Mouse (Mus musculus): ENCODE data around the gene Gabpa. TPM values are rescaled to one million over a fixed set of nuclear protein-coding genes. Genes with fewer than 3 reads are reported as not detected.

Gene Gabpa
- total RNA-seq, 2 experiments from 2014 or later = 21.8 to 22.0 TPM

GRCm38 (mm10) chr16:84835823-84836743, 1.4 kb downstream of the Gabpa start:
- DNase-seq (ENCODE audit: extremely low spot score in 1 of 2, low spot score in 2 of 2) = peak; percentile 23 to 51
- intact Hi-C loops (cut with DNase I) = no loop called here

DNA sequence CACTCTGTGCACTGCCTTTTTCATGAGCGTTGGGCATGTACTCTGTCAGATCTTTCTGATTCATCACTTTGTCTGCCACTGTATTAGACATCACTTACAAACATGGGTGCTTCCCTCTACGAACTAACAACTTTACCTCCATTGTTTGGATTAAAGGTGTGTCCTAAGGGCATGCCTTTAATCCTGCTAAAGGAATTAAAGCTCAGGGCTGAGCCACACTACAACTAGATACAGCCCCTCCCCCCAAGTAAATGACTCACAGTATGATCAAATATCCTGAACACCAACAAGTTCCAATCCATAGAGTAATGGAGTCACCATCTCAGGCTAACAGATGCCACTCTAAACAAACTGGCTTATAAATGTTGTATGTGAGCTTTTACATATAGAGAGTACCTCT, 3.9 kb downstream of the Gabpa start:
- no peak for DNase-seq (ENCODE audit: extremely low spot score in 1 of 2, low spot score in 2 of 2)
- intact Hi-C loops (cut with DNase I) = no loop called here

- intact Hi-C loops (cut with DNase I) = no loop called here
- no peak for DNase-seq (ENCODE audit: extremely low spot score in 1 of 2, low spot score in 2 of 2)
Measured at GRCm38 (mm10) chr16:84853492-84853891, 18.8 kb downstream of the Gabpa start.

GRCm38 (mm10) chr16:84864656-84865055, 29.9 kb downstream of the Gabpa start:
- intact Hi-C loops (cut with DNase I) = no loop called here
- no peak for DNase-seq (ENCODE audit: extremely low spot score in 1 of 2, low spot score in 2 of 2)

GRCm38 (mm10) chr16:84873805-84874204, 39.1 kb downstream of the Gabpa start:
- intact Hi-C loops (cut with DNase I) = loop anchor here (5.0 kb wide), 1 partner anchor 803 kb away; no protein-coding TSS in a partner anchor
- no peak for DNase-seq (ENCODE audit: extremely low spot score in 1 of 2, low spot score in 2 of 2)

- intact Hi-C loops (cut with DNase I) = no loop called here
- DNase-seq (ENCODE audit: extremely low spot score in 1 of 2, low spot score in 2 of 2) = peak; percentile 16 to 36
Measured at GRCm38 (mm10) chr16:84875012-84875717, 40.4 kb downstream of the Gabpa start.

DNA sequence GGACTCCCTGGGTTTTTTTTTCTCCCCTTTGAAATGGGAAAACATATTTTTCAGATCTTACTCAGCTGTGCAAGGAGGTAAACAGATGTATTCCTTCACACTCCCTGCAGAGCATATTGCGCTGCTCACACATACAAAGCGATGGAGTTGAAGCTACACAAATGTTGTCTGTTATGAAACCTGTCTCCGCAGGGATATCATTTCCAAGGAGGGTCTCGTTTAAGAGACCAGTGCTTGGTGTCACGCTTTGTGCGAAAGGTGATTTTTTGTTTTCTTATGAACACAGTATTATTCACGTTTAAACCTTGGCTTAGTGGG, 41.0 kb downstream of the Gabpa start:
- peak in 1 of 2 experiments; percentile 8 for DNase-seq (ENCODE audit: extremely low spot score in 1 of 2, low spot score in 2 of 2)
- intact Hi-C loops (cut with DNase I) = no loop called here

DNA sequence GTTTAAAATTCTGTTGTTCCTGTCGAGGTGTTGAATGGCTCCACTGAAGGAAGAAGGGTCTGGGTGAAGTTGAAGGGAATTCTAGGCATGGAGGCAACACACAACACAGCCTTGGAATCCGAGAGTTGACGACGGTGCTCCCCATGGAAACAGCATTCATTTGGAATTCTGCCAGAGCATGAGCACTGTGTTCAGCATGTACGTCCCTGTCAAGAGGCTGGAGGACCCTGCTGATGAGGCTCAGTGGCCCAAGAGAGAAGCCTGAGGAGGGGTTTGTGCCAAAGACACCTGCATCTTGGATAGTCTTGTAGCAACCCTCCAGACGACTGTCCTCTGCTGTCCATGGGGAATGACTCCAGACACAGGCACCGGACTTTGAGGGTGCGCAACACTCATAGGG, 41.4 kb downstream of the Gabpa start:
- DNase-seq (ENCODE audit: extremely low spot score in 1 of 2, low spot score in 2 of 2) = peak; percentile 13 to 32

GRCm38 (mm10) chr16:84879146-84879545, 44.4 kb downstream of the Gabpa start:
- intact Hi-C loops (cut with DNase I) = no loop called here
- peak; percentile 53 to 63 for DNase-seq (ENCODE audit: extremely low spot score in 1 of 2, low spot score in 2 of 2)

More for the DNA sequence above, 41.4 kb downstream of the Gabpa start:
- intact Hi-C loops (cut with DNase I) = no loop called here

DNA sequence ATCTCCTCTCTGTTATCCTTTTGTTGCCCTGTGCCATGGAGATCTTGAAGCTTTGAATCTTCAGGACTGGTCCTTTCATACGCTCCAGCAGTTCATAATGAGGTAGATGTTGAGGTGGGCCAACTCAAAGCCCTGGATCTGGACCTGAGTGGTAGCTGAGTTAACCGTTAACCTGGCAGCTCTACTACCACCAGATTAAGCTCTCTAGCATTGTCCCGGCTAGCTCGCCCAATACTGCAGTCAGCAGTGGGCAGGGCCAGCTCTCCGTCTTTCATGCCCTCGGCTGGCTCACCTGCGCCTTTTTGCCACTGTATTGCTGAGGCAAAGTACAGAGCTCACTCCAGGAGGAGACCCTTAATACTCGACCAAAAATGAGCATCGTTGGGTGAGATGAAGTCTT, 46.4 kb downstream of the Gabpa start:
- intact Hi-C loops (cut with DNase I) = no loop called here
- DNase-seq (ENCODE audit: extremely low spot score in 1 of 2, low spot score in 2 of 2) = no peak

DNA sequence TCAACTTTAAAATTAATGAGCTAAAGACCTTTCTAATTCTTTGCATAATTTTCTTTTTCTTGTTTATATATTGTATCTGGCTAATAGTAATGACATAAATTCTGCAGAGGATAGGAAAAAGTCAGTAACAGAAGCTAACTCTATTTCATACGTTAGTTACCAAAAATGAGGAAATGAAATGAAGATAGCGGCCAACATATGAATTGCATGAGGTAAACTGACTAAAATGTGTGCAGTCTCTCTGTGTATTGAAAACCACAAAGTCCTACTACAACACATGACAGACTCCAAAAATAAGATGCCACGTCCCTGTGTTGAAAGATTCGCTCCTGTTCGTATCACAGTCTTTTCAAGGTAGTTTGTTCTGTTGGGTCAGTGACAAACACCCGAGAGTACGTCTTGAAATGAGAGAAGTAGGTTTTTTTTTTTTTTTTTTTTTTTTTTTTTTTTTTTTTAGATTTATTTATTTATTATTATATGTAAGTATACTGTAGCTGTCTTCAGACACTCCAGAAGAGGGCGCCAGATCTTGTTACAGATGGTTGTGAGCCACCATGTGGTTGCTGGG, 47.1 kb downstream of the Gabpa start:
- intact Hi-C loops (cut with DNase I) = no loop called here
- DNase-seq (ENCODE audit: extremely low spot score in 1 of 2, low spot score in 2 of 2) = no peak

GRCm38 (mm10) chr16:84884572-84884971, 49.8 kb downstream of the Gabpa start:
- intact Hi-C loops (cut with DNase I) = no loop called here
- DNase-seq (ENCODE audit: extremely low spot score in 1 of 2, low spot score in 2 of 2) = no peak

GRCm38 (mm10) chr16:84902995-84903394, 68.3 kb downstream of the Gabpa start:
- intact Hi-C loops (cut with DNase I) = no loop called here
- DNase-seq (ENCODE audit: extremely low spot score in 1 of 2, low spot score in 2 of 2) = no peak

GRCm38 (mm10) chr16:84911477-84912165, 76.9 kb downstream of the Gabpa start:
- intact Hi-C loops (cut with DNase I) = no loop called here
- DNase-seq (ENCODE audit: extremely low spot score in 1 of 2, low spot score in 2 of 2) = no peak

Other genes with a start within 250 kb of the Gabpa start
- gene Mrpl39, start 99.2 kb upstream of the Gabpa start, total RNA-seq (2021) = 10 to 100 TPM; 20.0 to 21.2 TPM
- gene Jam2, start 60.8 kb upstream of the Gabpa start, total RNA-seq (2021) = 10 to 100 TPM; 20.4 to 23.1 TPM
- 100 to 1,000 TPM; 329 to 330 TPM for gene Atp5j, start 700 bp downstream of the Gabpa start, total RNA-seq (2021)